Mouse (Mus musculus) adrenal gland, adult 18-20 months (tissue): Measurements from ENCODE around the gene Olfr1333. TPM values are rescaled to one million over a fixed set of nuclear protein-coding genes. Genes with fewer than 3 reads are reported as not detected.
"Not testable (repeated sequence)": the region's sequence is repeated elsewhere in the genome, so short reads cannot be mapped to it uniquely, and the experiment has no call there.

Experiments
- DNase-seq, 2 experiments: peaks; one replicate each; pipeline ENCODE4 v3.0.0; 2021 to 2022; ENCODE audit warnings: low spot score in 2 of 2
- long read RNA-seq, 2 experiments: library from polyadenylated mRNA; stranded (forward); transcript quantifications; one replicate each; pipeline ENCODE4 v2.0.0; 2021
- total RNA-seq, 2 experiments: library from RNA; stranded (reverse); gene quantifications; 1 replicate in 1 of 2; 2 replicates in 1 of 2; pipeline ENCODE4 v1.2.3; 2021

Olfr1333 gene
- total RNA-seq: not detected
- long read RNA-seq, experiment 1: 0 reads
- long read RNA-seq, experiment 2: 0 reads

DNA sequence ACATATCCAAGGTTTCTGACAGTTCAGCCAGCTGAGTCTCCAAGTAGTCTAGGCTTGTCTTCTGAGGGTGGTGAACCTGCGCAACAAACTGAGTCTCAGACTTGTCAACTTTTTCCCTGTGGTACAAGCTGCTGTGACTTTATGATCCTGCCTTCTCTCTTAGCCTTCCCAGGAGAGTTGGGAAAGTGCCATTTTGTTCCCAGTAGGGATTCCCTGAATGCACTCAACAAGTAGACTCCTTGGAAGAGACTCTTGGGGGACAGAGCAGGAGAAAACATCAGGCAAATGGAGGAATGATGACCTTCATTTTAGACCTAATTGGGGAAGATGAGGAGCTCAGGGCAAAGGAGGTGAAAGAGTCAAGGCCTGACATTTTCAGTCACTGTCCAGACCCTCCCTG lies at the start of gene Olfr1333:
Olfr1333 (minus strand) TSS at position 101 of the 400 bp plus-strand sequence.
- no peak for DNase-seq

DNA sequence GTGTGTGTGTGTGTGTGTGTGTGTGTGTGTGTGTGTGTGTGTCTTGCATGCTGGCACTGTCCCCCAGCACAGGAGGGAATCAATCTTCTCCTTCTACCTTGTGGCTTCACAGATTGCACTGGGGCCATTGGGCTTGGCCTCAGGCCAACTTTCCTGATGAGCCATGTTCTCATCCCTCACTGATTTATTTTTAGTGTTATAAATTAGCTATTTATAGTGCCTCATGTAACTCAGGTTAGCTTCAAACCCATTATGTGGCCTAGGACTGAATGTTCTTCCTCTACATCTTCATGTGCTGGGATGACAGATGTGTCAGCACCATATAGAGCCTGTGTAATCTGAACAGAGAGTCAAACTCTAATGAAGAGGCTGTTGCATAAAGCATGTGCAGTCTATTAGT lies 31.5 kb upstream of the Olfr1333 start:
- no peak for DNase-seq

DNA sequence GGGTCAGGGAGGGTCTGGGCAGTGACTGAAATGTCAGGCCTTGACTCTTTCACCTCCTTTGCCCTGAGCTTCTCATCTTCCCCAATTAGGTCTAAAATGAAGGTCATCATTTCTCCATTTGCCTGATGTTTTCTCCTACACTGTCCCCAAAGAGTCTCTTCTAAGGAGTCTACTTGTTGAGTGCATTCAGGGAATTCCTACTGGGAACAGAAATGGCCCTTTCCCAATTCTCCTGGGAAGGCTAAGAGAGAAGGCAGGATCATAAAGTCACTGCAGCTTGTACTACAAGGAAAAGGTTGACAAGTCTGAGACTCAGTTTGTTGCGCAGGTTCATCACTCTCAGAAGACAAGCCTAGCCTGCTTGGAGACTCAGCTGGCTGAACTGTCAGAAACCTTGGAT lies 28.3 kb upstream of the Olfr1333 start, which contains the start of gene Olfr1331:
Olfr1331 (plus strand) TSS at position 301 of the 400 bp plus-strand sequence.
- DNase-seq: no peak

DNA sequence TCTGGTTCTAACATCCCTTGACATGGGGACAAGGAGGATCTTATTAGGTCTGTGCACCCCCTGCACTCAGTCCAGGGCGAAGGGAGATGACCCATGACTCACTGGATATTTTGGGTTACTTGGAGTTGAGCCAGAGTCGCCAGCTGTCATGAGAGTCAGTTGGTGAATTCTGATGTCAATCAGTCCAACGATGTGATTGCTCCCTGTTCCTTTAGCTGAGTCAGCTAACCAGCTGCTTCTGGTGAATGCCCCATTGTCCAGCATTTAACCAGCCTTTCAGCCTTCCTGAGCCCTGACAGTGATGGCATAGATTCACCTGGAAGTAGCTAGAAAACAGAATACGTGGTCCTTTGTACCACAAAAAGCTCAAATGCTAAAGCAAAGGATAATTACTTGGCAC lies 26.6 kb upstream of the Olfr1333 start:
- no peak for DNase-seq

DNA sequence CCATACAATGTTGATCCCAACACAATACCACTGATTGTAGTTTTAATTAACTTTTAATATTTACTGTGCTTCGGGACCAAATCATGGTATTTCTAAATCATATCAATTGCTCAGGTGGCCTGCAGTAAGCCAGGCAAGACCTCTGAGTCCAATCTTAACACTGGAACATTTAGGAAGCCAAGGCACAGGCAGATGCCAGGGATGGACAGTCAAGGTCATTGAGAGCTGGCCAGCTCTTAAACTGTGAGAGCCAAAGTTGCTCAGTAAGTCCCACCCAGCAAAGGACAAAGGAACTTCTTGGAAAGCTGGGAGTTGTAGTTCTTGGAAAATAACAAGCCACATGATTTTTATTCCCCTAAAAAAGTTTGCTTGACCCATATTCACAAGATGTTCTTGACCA lies 25.7 kb upstream of the Olfr1333 start:
- DNase-seq: no peak

DNA sequence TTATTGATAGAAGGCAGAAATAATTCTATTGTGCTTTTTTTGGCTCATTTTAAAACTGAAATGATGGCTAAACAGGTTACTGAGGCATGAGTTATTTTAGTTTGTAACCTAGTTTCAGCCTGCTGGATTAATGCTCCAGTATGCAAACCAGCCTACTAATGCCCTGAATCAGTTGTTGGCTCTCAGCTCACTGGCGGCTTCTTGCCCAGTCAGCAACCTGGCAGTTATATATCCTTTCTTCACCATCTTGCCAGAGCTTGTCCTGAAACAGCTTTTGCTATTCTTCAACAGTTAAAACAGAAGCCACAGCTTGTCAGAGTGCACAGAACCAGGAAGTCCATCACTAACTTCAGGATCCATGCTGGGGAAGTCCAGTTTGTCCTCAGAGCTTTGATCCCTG lies 17.2 kb downstream of the Olfr1333 start:
- DNase-seq: no peak

DNA sequence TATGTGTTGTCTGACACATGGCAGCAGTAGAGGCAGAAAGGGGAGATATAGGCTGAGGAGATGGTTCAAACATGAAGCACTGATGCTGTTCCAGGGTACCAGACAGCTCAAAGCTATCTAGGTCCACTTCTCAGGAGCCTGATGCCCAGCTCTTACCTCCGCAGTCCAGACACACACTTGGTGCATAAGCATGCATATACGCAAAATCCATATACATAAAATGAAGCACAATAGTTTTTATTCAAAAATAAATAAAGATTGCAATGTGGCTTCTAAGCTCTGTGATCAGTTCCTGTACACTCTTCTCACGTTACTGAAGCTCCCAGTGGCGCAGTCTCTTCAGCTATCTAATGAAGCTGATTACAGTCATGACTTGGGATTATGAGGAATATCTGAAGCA lies 26.2 kb downstream of the Olfr1333 start, which contains the start of gene Olfr1335:
Olfr1335 (minus strand) TSS at position 101 of the 400 bp plus-strand sequence.
- no peak for DNase-seq

DNA sequence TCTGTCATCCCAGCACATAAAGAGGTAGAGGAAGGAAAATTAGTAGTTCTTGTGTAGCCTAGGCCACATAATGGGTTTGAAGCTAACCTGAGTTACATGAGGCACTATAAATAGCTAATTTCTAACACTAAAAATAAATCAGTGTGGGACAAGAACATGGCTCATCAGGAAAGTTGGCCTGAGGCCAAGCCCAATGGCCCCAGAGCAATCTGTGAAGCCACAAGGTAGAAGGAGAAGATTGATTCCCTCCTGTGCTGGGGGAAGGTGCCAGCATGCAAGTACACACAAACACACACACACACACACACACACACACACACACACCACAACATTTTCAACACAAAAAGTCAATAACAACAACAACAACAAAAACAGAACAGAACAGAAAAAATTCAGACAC lies 43.3 kb downstream of the Olfr1333 start:
- not testable (repeated sequence) for DNase-seq

DNA sequence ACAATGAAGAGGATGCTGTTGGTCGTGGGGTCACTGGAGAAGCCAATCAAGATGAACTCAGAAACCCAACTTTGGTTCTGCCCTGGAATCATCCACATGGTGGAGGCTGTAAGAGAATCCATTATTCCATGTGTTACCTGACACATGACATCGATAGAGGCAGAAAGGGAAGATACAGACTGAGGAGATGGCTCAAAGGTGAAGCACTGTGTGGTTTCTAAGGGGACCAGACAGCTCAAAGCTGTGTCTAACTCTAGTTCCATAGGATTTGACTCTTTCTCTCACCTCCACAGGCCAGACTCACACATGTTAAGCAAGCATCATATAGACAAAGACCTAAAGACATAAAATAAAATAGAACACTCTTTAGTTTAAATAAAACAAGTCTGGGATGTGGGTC lies 53.6 kb downstream of the Olfr1333 start, which contains the start of gene Olfr1337:
Olfr1337 (minus strand) TSS at position 101 of the 400 bp plus-strand sequence.
- DNase-seq: no peak

Other genes with a start within 250 kb of the Olfr1333 start
- gene Cfap57, start 215.5 kb downstream of the Olfr1333 start, total RNA-seq: not detected
- 10 to 100 TPM; 75.6 to 76.0 TPM for gene Ebna1bp2, start 215.5 kb downstream of the Olfr1333 start, total RNA-seq
- gene Olfr62, start 177.3 kb downstream of the Olfr1333 start, total RNA-seq: not detected
- gene Olfr1342, start 143.5 kb downstream of the Olfr1333 start, total RNA-seq: not detected
- gene Olfr1341, start 132.8 kb downstream of the Olfr1333 start, total RNA-seq: not detected
- gene Olfr1340, start 116.1 kb downstream of the Olfr1333 start, total RNA-seq: not detected
- gene Olfr1339, start 104.1 kb downstream of the Olfr1333 start, total RNA-seq: not detected
- not detected for gene Olfr1338, start 77.5 kb downstream of the Olfr1333 start, total RNA-seq
- not detected for gene Olfr1337, start 53.7 kb downstream of the Olfr1333 start, total RNA-seq
- gene Olfr1335, start 26.3 kb downstream of the Olfr1333 start, total RNA-seq: not detected
- gene Olfr1331, start 28.4 kb upstream of the Olfr1333 start, total RNA-seq: not detected
- gene Olfr1330, start 52.3 kb upstream of the Olfr1333 start, total RNA-seq: not detected
- gene Olfr1329, start 81.2 kb upstream of the Olfr1333 start, total RNA-seq: not detected
- gene Olfr1328, start 102.3 kb upstream of the Olfr1333 start, total RNA-seq: not detected
- not detected for gene Lao1, start 125.3 kb upstream of the Olfr1333 start, total RNA-seq